ENCODE assay signal across 8 mouse cellular contexts in the genomic region with DNA sequence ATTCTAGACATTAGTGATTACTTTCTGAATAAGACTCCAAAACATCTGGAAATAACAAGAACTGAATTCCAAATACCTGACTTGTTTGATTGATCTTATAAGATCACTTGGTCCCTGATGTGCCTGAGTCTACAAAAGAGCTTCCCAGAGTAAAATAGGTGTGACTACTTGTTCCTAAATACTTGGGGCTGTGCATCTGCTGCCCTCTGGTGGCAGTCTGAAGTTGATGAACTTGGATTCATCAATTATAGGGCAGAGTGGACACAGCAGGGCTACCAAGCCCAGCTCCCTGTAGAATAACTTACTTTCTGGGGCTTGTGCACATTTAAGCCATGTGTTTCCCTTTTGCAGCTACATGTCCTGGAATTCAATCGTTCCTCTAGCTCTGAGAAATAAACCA. TPM values are rescaled to one million over a fixed set of nuclear protein-coding genes. Genes with fewer than 3 reads are reported as not detected.
DNase-seq lines count a peak whose midpoint lies in the region; ATAC-seq and TF ChIP-seq lines count a peak whose summit lies in the region.

No protein-coding gene starts in this region.

- 15% methylated on average over 1 of the region's 1 CpGs for WGBS in kidney, embryonic 16.5 days
- WGBS in liver, adult 2 months: 21% methylated on average over 1 of the region's 1 CpGs
- WGBS in thymus, adult 2 months: 32% methylated on average over 1 of the region's 1 CpGs

- no peaks in the 10 kb centered on the region for H3K4me1 ChIP-seq in kidney, embryonic 16.5 days (ENCODE audit: insufficient read depth, low read length)
- no peaks in the 10 kb centered on the region for H3K4me1 ChIP-seq in liver, adult 2 months (ENCODE audit: control insufficient read depth, insufficient read depth, low read length)
- H3K4me1 ChIP-seq in thymus, adult 2 months (replicated peaks; ENCODE audit: control insufficient read depth, insufficient read depth, low read length): no peaks in the 10 kb centered on the region

- H3ac ChIP-seq in C2C12 (ENCODE audit: control insufficient read depth, insufficient read length, low read depth): no peak overlapping the region

- peak; percentile 16 for TF ChIP-seq CTCF in C2C12 (IDR thresholded peaks at IDR 0.05; ENCODE audit: control insufficient read depth, insufficient read depth, insufficient read length)
- TF ChIP-seq CTCF in liver, adult 2 months (IDR thresholded peaks at IDR 0.05; ENCODE audit: low read depth, low read length): peak; percentile 63
- no peak for TF ChIP-seq CTCF in thymus, adult 2 months (IDR thresholded peaks at IDR 0.05; ENCODE audit: borderline replicate concordance, control insufficient read depth, extremely low read depth, insufficient read depth, low read length, poor library complexity)

- H3K36me3 ChIP-seq in C2C12 (ENCODE audit: control insufficient read depth, insufficient read depth): no peaks in the 10 kb centered on the region
- H3K36me3 ChIP-seq in kidney, embryonic 16.5 days (ENCODE audit: insufficient read depth, low read length): no peaks in the 10 kb centered on the region
- peaks cover 2% of the 10 kb centered on the region; the same call in 1 of the 2 replicates for H3K36me3 ChIP-seq in liver, adult 2 months (ENCODE audit: control insufficient read depth, insufficient read depth, low read length)
- no peaks in the 10 kb centered on the region for H3K36me3 ChIP-seq in thymus, adult 2 months (ENCODE audit: control insufficient read depth, insufficient read depth, low read length)

- H3K27ac ChIP-seq in kidney, embryonic 16.5 days (ENCODE audit: low read length): no peak overlapping the region
- H3K27ac ChIP-seq in liver, adult 2 months (replicated peaks; ENCODE audit: insufficient read depth, low read depth, low read length): no peak overlapping the region
- H3K27ac ChIP-seq in thymus, adult 2 months (ENCODE audit: control insufficient read depth, insufficient read depth, low read length): no peak overlapping the region

- no peak for TF ChIP-seq POLR2A in liver, adult 2 months (IDR thresholded peaks at IDR 0.05; ENCODE audit: extremely low read depth, insufficient read depth, low read length)
- no peak for TF ChIP-seq POLR2A in thymus, adult 2 months (IDR thresholded peaks at IDR 0.05; ENCODE audit: control insufficient read depth, extremely low read depth, insufficient read depth, low read length, poor library complexity)

- H3K79me2 ChIP-seq in C2C12 (ENCODE audit: control insufficient read depth, insufficient read depth): no peaks in the 10 kb centered on the region
- H3K79me2 ChIP-seq in liver, adult 2 months (ENCODE audit: control insufficient read depth, insufficient read depth, low read length): no peaks in the 10 kb centered on the region

- H3K79me3 ChIP-seq in C2C12 (ENCODE audit: low read depth): no peaks in the 10 kb centered on the region

- peak; percentile 73 to 91 for DNase-seq in adrenal gland, adult (ENCODE audit: inconsistent age in 2 of 2, low spot score in 1 of 2)
- DNase-seq in embryo, embryonic 10 days (ENCODE audit: low spot score): peak; percentile 81
- peak; percentile 47 to 74 for DNase-seq in gastrocnemius, postnatal 36 days
- peak; percentile 74 for DNase-seq in liver, adult 2 months (ENCODE audit: extremely low read depth, low read depth, low spot score)
- peak; percentile 60 for DNase-seq in thymus, adult 2 months

- no peak overlapping the region for H3K4me3 ChIP-seq in C2C12 (ENCODE audit: insufficient read depth, poor library complexity, severe bottlenecking)
- H3K4me3 ChIP-seq in kidney, embryonic 16.5 days (ENCODE audit: low read length): no peak overlapping the region
- H3K4me3 ChIP-seq in liver, adult 2 months (ENCODE audit: insufficient read depth, low read depth, low read length): no peak overlapping the region
- no peak overlapping the region for H3K4me3 ChIP-seq in thymus, adult 2 months (ENCODE audit: control insufficient read depth, insufficient read depth, low read length)

- no peaks in the 10 kb centered on the region for H3K9me3 ChIP-seq in kidney, embryonic 16.5 days (ENCODE audit: low read length)

- no peak overlapping the region for H3K4me2 ChIP-seq in kidney, embryonic 16.5 days (replicated peaks; ENCODE audit: low read depth, low read length)

- H3K9ac ChIP-seq in kidney, embryonic 16.5 days (replicated peaks; ENCODE audit: low read length): no peak overlapping the region
- H3K9ac ChIP-seq in liver, adult 2 months (ENCODE audit: low read depth, low read length): no peak overlapping the region

- 0 out of 2 replicates have a peak, but pooled peaks have one; percentile 61 for ATAC-seq in kidney, embryonic 16.5 days (ENCODE audit: low FRiP score, low TSS enrichment)
- ATAC-seq in neutrophil, adult 5-6 weeks (ENCODE audit: extremely low read depth, insufficient number of reproducible peaks, low FRiP score, poor library complexity, severe bottlenecking): peak; percentile 79

- intact Hi-C loops in gastrocnemius, postnatal 36 days (cut with DNase I): loop anchor here (1.0 kb wide), 1 partner anchor 38 kb away; no protein-coding TSS in a partner anchor

- H3K27me3 ChIP-seq in C2C12 (ENCODE audit: control insufficient read depth, insufficient read depth, insufficient read length): no peaks in the 10 kb centered on the region
- no peaks in the 10 kb centered on the region for H3K27me3 ChIP-seq in kidney, embryonic 16.5 days (ENCODE audit: insufficient read depth, low read length)
- H3K27me3 ChIP-seq in liver, adult 2 months (ENCODE audit: control insufficient read depth, insufficient read depth, low read length): no peaks in the 10 kb centered on the region
- H3K27me3 ChIP-seq in thymus, adult 2 months (ENCODE audit: control insufficient read depth, insufficient read depth, low read length): no peaks in the 10 kb centered on the region

TF ChIP-seq in C2C12, 6 proteins besides CTCF, POLR2A, EP300 and RAD21:
- no peak for TF ChIP-seq FOSL1 (IDR thresholded peaks at IDR 0.05; ENCODE audit: insufficient read depth, low read length, poor library complexity, severe bottlenecking)
- TF ChIP-seq CEBPB (IDR thresholded peaks at IDR 0.05; ENCODE audit: low read depth): no peak
- TF ChIP-seq MAX (IDR thresholded peaks at IDR 0.05): no peak
- TF ChIP-seq MYOD1 (IDR thresholded peaks at IDR 0.05; ENCODE audit: control insufficient read depth, insufficient read length, low read depth): no peak
- TF ChIP-seq USF1 (IDR thresholded peaks at IDR 0.05; ENCODE audit: low read depth): no peak
- TF ChIP-seq MYOG (IDR thresholded peaks at IDR 0.05; ENCODE audit: control insufficient read depth, extremely low read depth, insufficient read length): no peak

RNA-seq across cellular contexts. Expression of a gene that starts 7.0 kb away (rescaled TPM):
- 10.0 TPM for polyA plus RNA-seq in C2C12 (2012; fragmentation: generic; extraction: Trizol)
- total RNA-seq in gastrocnemius, postnatal 36 days (2021): 1 to 10 TPM; 3.7 to 4.1 TPM
- 18.0 and 19.4 TPM in 2 replicates for polyA plus RNA-seq in kidney, embryonic 16.5 days (2015; fragmentation: Nextera tagmentation; extraction: Ambion mirVana)
- total RNA-seq in liver, adult 2 months (2014; rRNA removed): 21.6 and 27.0 TPM in 2 replicates
- 5.1 and 5.9 TPM in 2 replicates for polyA plus RNA-seq in liver, adult 2 months (2012; rRNA removed)
- total RNA-seq in neutrophil, adult 5-6 weeks (2017): 60.7 and 65.5 TPM in 2 replicates
- 8.9 and 14.1 TPM in 2 replicates for polyA plus RNA-seq in thymus, adult 2 months (2012; rRNA removed)

RNA-seq across cellular contexts. Expression of a gene that starts 7.4 kb away (rescaled TPM):
- polyA plus RNA-seq in C2C12 (2012; fragmentation: generic; extraction: Trizol): 323 TPM
- total RNA-seq in gastrocnemius, postnatal 36 days (2021): 100 to 1,000 TPM; 104 to 198 TPM
- polyA plus RNA-seq in kidney, embryonic 16.5 days (2015; fragmentation: Nextera tagmentation; extraction: Ambion mirVana): 66.7 and 72.8 TPM in 2 replicates
- total RNA-seq in liver, adult 2 months (2014; rRNA removed): 29.6 and 29.8 TPM in 2 replicates
- 7.2 and 7.4 TPM in 2 replicates for polyA plus RNA-seq in liver, adult 2 months (2012; rRNA removed)
- 21.1 and 24.8 TPM in 2 replicates for total RNA-seq in neutrophil, adult 5-6 weeks (2017)
- polyA plus RNA-seq in thymus, adult 2 months (2012; rRNA removed): 48.3 and 50.2 TPM in 2 replicates

RNA-seq across cellular contexts. Expression of a gene that starts 30.7 kb away (rescaled TPM):
- 23.1 TPM for polyA plus RNA-seq in C2C12 (2012; fragmentation: generic; extraction: Trizol)
- 10 to 100 TPM; 14.2 to 16.1 TPM for total RNA-seq in gastrocnemius, postnatal 36 days (2021)
- polyA plus RNA-seq in kidney, embryonic 16.5 days (2015; fragmentation: Nextera tagmentation; extraction: Ambion mirVana): 29.6 and 31.0 TPM in 2 replicates
- total RNA-seq in liver, adult 2 months (2014; rRNA removed): 81.7 and 105 TPM in 2 replicates
- polyA plus RNA-seq in liver, adult 2 months (2012; rRNA removed): 32.7 and 46.0 TPM in 2 replicates
- 5.4 and 7.0 TPM in 2 replicates for total RNA-seq in neutrophil, adult 5-6 weeks (2017)
- 2.8 and 3.5 TPM in 2 replicates for polyA plus RNA-seq in thymus, adult 2 months (2012; rRNA removed)

RNA-seq across cellular contexts. Expression of a gene that starts 42.2 kb away (rescaled TPM):
- polyA plus RNA-seq in C2C12 (2012; fragmentation: generic; extraction: Trizol): 11.7 TPM
- 10 to 100 TPM; 21.4 to 25.3 TPM for total RNA-seq in gastrocnemius, postnatal 36 days (2021)
- 83.0 and 95.2 TPM in 2 replicates for polyA plus RNA-seq in kidney, embryonic 16.5 days (2015; fragmentation: Nextera tagmentation; extraction: Ambion mirVana)
- total RNA-seq in liver, adult 2 months (2014; rRNA removed): 266 and 287 TPM in 2 replicates
- 241 and 259 TPM in 2 replicates for polyA plus RNA-seq in liver, adult 2 months (2012; rRNA removed)
- total RNA-seq in neutrophil, adult 5-6 weeks (2017): 7.1 and 14.1 TPM in 2 replicates
- polyA plus RNA-seq in thymus, adult 2 months (2012; rRNA removed): 24.7 and 25.9 TPM in 2 replicates
